Mouse (Mus musculus) lung, embryonic 15.5 days (tissue): Measurements from ENCODE around the gene 1700061G19Rik. TPM values are rescaled to one million over a fixed set of nuclear protein-coding genes. Genes with fewer than 3 reads are reported as not detected.
A peak's percentile ranks its signal among the peaks of the same experiment; 100 is the strongest.

ENCODE experiments used
- ATAC-seq: fragments of 200-750 bp; cut with Nextera tagmentation; 2 replicates; pipeline ENCODE4 v1.8.0; 2017; ENCODE audit warnings: moderate number of reproducible peaks, borderline replicate concordance; ENCODE audit not compliant: low FRiP score, low TSS enrichment; ENCODE audit errors: extremely low read depth
- H3K27ac ChIP-seq: fragments of 300-500 bp; sonication (generic); 2 replicates; pipeline ENCODE4 v1.5.1; 2015; ENCODE audit warnings: moderate library complexity, mild to moderate bottlenecking, inconsistent platforms
- H3K27me3 ChIP-seq: fragments of 300-500 bp; sonication (generic); 2 replicates; pipeline ENCODE4 v1.6.1; 2015; ENCODE audit warnings: inconsistent platforms
- H3K36me3 ChIP-seq: fragments of 300-500 bp; sonication (generic); 2 replicates; pipeline ENCODE4 v1.6.1; 2015; ENCODE audit warnings: inconsistent platforms
- H3K4me1 ChIP-seq: fragments of 300-500 bp; sonication (generic); 2 replicates; pipeline ENCODE4 v1.6.1; 2015; ENCODE audit warnings: inconsistent platforms
- H3K4me2 ChIP-seq: fragments of 300-500 bp; sonication (generic); 2 replicates; pipeline ENCODE4 v1.6.1; 2015; ENCODE audit warnings: inconsistent platforms, mild to moderate bottlenecking, moderate library complexity
- H3K4me3 ChIP-seq: fragments of 300-500 bp; sonication (generic); 2 replicates; pipeline ENCODE4 v1.5.1; 2015; ENCODE audit warnings: mild to moderate bottlenecking, inconsistent platforms
- H3K9ac ChIP-seq: fragments of 300-500 bp; sonication (generic); 2 replicates; pipeline ENCODE4 v1.6.1; 2015; ENCODE audit warnings: inconsistent platforms
- H3K9me3 ChIP-seq: fragments of 300-500 bp; sonication (generic); 2 replicates; pipeline ENCODE4 v1.6.1; 2016; ENCODE audit warnings: inconsistent platforms
- WGBS: fragments of 180-500 bp; shearing (Covaris S2); methylation state at CpG from one replicate; pipeline ENCODE4 v1.1.7; 2015; 5-methylcytosine and 5-hydroxymethylcytosine counted together
- polyA plus RNA-seq: library from polyadenylated mRNA; unstranded; fragments of >200 nt; fragmentation: Nextera tagmentation; extraction: Ambion mirVana; gene quantifications from 2 replicates; pipeline ENCODE4 v1.2.1, GENCODE M21; 2015

Gene 1700061G19Rik
- polyA plus RNA-seq, 1 experiment from 2014 or later, result 0.35 TPM

- no peak overlapping the region for H3K27ac ChIP-seq
- no peaks in the 10 kb centered on the region for H3K4me1 ChIP-seq
- no peak overlapping the region for H3K4me3 ChIP-seq
- H3K9me3 ChIP-seq, result no peaks in the 10 kb centered on the region
- H3K36me3 ChIP-seq, result no peaks in the 10 kb centered on the region
- 71% methylated on average over 5 of the region's 5 CpGs for WGBS
- no peak overlapping the region for H3K4me2 ChIP-seq
- no peak for ATAC-seq
- no peak overlapping the region for H3K9ac ChIP-seq
- no peaks in the 10 kb centered on the region for H3K27me3 ChIP-seq
Measured at GRCm38 (mm10) chr17:56843678-56844077, 31.6 kb upstream of the 1700061G19Rik start.

GRCm38 (mm10) chr17:56848785-56849184 is 26.5 kb upstream of the 1700061G19Rik start:
- no peaks in the 10 kb centered on the region for H3K36me3 ChIP-seq
- ATAC-seq, result no peak
- H3K4me2 ChIP-seq, result no peak overlapping the region
- no peak overlapping the region for H3K27ac ChIP-seq
- no peaks in the 10 kb centered on the region for H3K4me1 ChIP-seq
- no peaks in the 10 kb centered on the region for H3K9me3 ChIP-seq
- WGBS, result 74% methylated on average over 5 of the region's 5 CpGs
- no peak overlapping the region for H3K4me3 ChIP-seq
- no peak overlapping the region for H3K9ac ChIP-seq
- H3K27me3 ChIP-seq, result no peaks in the 10 kb centered on the region

GRCm38 (mm10) chr17:56849710-56850109 is 25.6 kb upstream of the 1700061G19Rik start:
- no peak for ATAC-seq
- 81% methylated on average over 13 of the region's 13 CpGs for WGBS

GRCm38 (mm10) chr17:56851167-56851566 is 24.1 kb upstream of the 1700061G19Rik start:
- Histone ChIP-seq H3K4me3 (no peak overlapping the region), H3K4me1 (no peaks in the 10 kb centered on the region), H3K9me3 (no peaks in the 10 kb centered on the region), H3K9ac (no peak overlapping the region), H3K27me3 (no peaks in the 10 kb centered on the region), H3K27ac (no peak overlapping the region), H3K4me2 (no peak overlapping the region), H3K36me3 (no peaks in the 10 kb centered on the region)
- no peak for ATAC-seq
- WGBS, result 65% methylated on average over 3 of the region's 3 CpGs

More at GRCm38 (mm10) chr17:56849710-56850109, 25.6 kb upstream of the 1700061G19Rik start:
- Histone ChIP-seq H3K4me3 (no peak overlapping the region), H3K4me1 (no peaks in the 10 kb centered on the region), H3K9me3 (no peaks in the 10 kb centered on the region), H3K4me2 (no peak overlapping the region), H3K27me3 (no peaks in the 10 kb centered on the region), H3K36me3 (no peaks in the 10 kb centered on the region), H3K27ac (no peak overlapping the region), H3K9ac (no peak overlapping the region)

GRCm38 (mm10) chr17:56855421-56855820 is 19.9 kb upstream of the 1700061G19Rik start:
- Histone ChIP-seq H3K4me1 (peaks cover 6% of the 10 kb centered on the region; the same call in 1 of the 2 replicates), H3K9me3 (no peaks in the 10 kb centered on the region), H3K27me3 (no peaks in the 10 kb centered on the region), H3K27ac (no peak overlapping the region), H3K4me3 (no peak overlapping the region), H3K9ac (no peak overlapping the region), H3K4me2 (no peak overlapping the region), H3K36me3 (no peaks in the 10 kb centered on the region)
- 74% methylated on average over 3 of the region's 3 CpGs for WGBS
- ATAC-seq, result no peak

- no peaks in the 10 kb centered on the region for H3K27me3 ChIP-seq
- no peak overlapping the region for H3K9ac ChIP-seq
- no peak overlapping the region for H3K4me3 ChIP-seq
- no peaks in the 10 kb centered on the region for H3K9me3 ChIP-seq
- peak; percentile 16; the same call in 1 of the 2 replicates for ATAC-seq
- no peak overlapping the region for H3K27ac ChIP-seq
- no peaks in the 10 kb centered on the region for H3K36me3 ChIP-seq
- 58% methylated on average over 4 of the region's 4 CpGs for WGBS
- H3K4me1 ChIP-seq, result peaks cover 6% of the 10 kb centered on the region; the same call in 1 of the 2 replicates
- no peak overlapping the region for H3K4me2 ChIP-seq
Measured at GRCm38 (mm10) chr17:56858216-56858615, 17.1 kb upstream of the 1700061G19Rik start.

GRCm38 (mm10) chr17:56858922-56859321 is 16.4 kb upstream of the 1700061G19Rik start:
- Histone ChIP-seq H3K27ac (0 out of 2 replicates have a peak overlapping the region, but pooled peaks have one; percentile 7), H3K4me2 (no peak overlapping the region), H3K9me3 (no peaks in the 10 kb centered on the region), H3K27me3 (no peaks in the 10 kb centered on the region), H3K4me3 (no peak overlapping the region), H3K9ac (no peak overlapping the region), H3K36me3 (no peaks in the 10 kb centered on the region), H3K4me1 (peaks cover 6% of the 10 kb centered on the region; the same call in 1 of the 2 replicates)
- ATAC-seq, result 0 out of 2 replicates have a peak, but pooled peaks have one; percentile 44
- WGBS, result 26% methylated on average over 7 of the region's 7 CpGs

GRCm38 (mm10) chr17:56861197-56861596 is 14.1 kb upstream of the 1700061G19Rik start:
- 34% methylated on average over 3 of the region's 3 CpGs for WGBS
- no peak overlapping the region for H3K9ac ChIP-seq
- no peak overlapping the region for H3K27ac ChIP-seq
- H3K36me3 ChIP-seq, result no peaks in the 10 kb centered on the region
- no peak overlapping the region for H3K4me3 ChIP-seq
- H3K9me3 ChIP-seq, result no peaks in the 10 kb centered on the region
- H3K4me1 ChIP-seq, result peaks cover 6% of the 10 kb centered on the region; the same call in 1 of the 2 replicates
- H3K27me3 ChIP-seq, result no peaks in the 10 kb centered on the region
- peak; percentile 35; the same call in 1 of the 2 replicates for ATAC-seq
- H3K4me2 ChIP-seq, result no peak overlapping the region

GRCm38 (mm10) chr17:56866071-56866470 is 9.2 kb upstream of the 1700061G19Rik start:
- H3K27me3 ChIP-seq, result no peaks in the 10 kb centered on the region
- H3K9me3 ChIP-seq, result no peaks in the 10 kb centered on the region
- H3K4me3 ChIP-seq, result no peak overlapping the region
- 78% methylated on average over 7 of the region's 7 CpGs for WGBS
- no peak overlapping the region for H3K27ac ChIP-seq
- no peak for ATAC-seq
- no peak overlapping the region for H3K9ac ChIP-seq
- H3K4me1 ChIP-seq, result no peaks in the 10 kb centered on the region
- H3K36me3 ChIP-seq, result no peaks in the 10 kb centered on the region
- H3K4me2 ChIP-seq, result no peak overlapping the region

- 78% methylated on average over 9 of the region's 9 CpGs for WGBS
Measured at GRCm38 (mm10) chr17:56869481-56869977, 5.7 kb upstream of the 1700061G19Rik start.

GRCm38 (mm10) chr17:56870287-56870953 is 4.9 kb upstream of the 1700061G19Rik start:
- Histone ChIP-seq H3K4me2 (no peak overlapping the region), H3K4me1 (no peaks in the 10 kb centered on the region), H3K9me3 (no peaks in the 10 kb centered on the region), H3K36me3 (no peaks in the 10 kb centered on the region), H3K9ac (no peak overlapping the region), H3K27ac (no peak overlapping the region), H3K4me3 (no peak overlapping the region), H3K27me3 (no peaks in the 10 kb centered on the region)
- ATAC-seq, result no peak
- WGBS, result 46% methylated on average over 15 of the region's 15 CpGs

More at GRCm38 (mm10) chr17:56869481-56869977, 5.7 kb upstream of the 1700061G19Rik start:
- Histone ChIP-seq H3K27ac (no peak overlapping the region), H3K4me1 (no peaks in the 10 kb centered on the region), H3K9me3 (no peaks in the 10 kb centered on the region), H3K9ac (no peak overlapping the region), H3K27me3 (no peaks in the 10 kb centered on the region), H3K4me2 (no peak overlapping the region), H3K4me3 (no peak overlapping the region), H3K36me3 (no peaks in the 10 kb centered on the region)
- no peak for ATAC-seq

- WGBS, result 44% methylated on average over 8 of the region's 8 CpGs
- no peaks in the 10 kb centered on the region for H3K27me3 ChIP-seq
- no peak for ATAC-seq
- no peak overlapping the region for H3K4me2 ChIP-seq
- no peak overlapping the region for H3K27ac ChIP-seq
- H3K4me1 ChIP-seq, result no peaks in the 10 kb centered on the region
- no peak overlapping the region for H3K4me3 ChIP-seq
- H3K9me3 ChIP-seq, result no peaks in the 10 kb centered on the region
- no peak overlapping the region for H3K9ac ChIP-seq
- no peaks in the 10 kb centered on the region for H3K36me3 ChIP-seq
Measured at GRCm38 (mm10) chr17:56871767-56872166, 3.5 kb upstream of the 1700061G19Rik start.
